Mouse (Mus musculus): ENCODE measurements around the gene Rgs7.

DNA sequence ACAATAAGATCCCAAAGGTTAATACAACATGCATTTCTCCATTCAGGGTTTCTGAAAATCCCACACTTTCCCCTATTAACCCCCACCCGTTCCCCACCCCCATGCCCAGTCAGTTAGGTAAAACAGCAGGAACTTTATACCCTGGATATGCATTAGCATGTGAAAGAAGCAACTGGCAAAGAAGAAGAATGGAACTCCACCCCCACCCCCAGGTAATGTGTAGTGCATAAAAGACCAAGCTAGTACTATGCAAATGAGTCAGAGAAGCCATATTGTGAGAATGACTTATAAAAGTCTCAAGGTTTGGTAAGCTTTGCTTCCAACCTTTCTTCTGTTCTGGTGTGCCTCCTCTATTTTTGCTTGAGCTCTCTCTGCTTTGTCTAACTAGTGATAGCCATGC lies 468.2 kb downstream of the Rgs7 start:
- TF ChIP-seq EP300 (IDR thresholded peaks at IDR 0.05; ENCODE audit: low read depth) (no peak), CTCF (IDR thresholded peaks at IDR 0.05; ENCODE audit: low read depth) (no peak)

Measured in liver, embryonic 14.5 days (tissue).